Mouse (Mus musculus): ENCODE measurements around the gene Hdac9.
A peak's percentile ranks its signal among the peaks of the same experiment; 100 is the strongest.

Gene Hdac9

GRCm38 (mm10) chr12:34052508-34052907 is 864.4 kb downstream of the Hdac9 start:
- no peak for DNase-seq

- no peak for DNase-seq
Measured at GRCm38 (mm10) chr12:34052036-34052435, 864.9 kb downstream of the Hdac9 start.

DNA sequence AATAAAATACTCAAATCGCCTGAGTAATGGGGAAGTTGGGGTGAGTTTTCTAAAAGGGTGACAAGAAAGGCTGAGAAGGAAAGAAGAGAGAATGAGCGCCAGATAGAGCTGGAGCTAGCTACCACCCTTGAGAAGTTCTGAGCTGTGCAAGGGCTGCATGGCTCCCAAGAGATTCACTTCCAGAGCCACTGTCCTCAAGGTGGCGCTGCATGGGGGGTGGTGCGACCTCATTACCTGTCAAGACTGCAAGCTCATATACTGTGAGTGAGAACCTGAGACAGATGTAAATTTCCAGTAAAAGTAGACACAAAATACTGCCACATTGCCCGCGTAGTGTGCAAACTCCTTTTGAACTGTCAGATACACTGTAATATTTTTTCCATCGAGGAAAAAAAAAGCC is 865.8 kb downstream of the Hdac9 start:
- peak in 1 of 2 experiments; percentile 25 for DNase-seq

- DNase-seq, result no peak
Measured at GRCm38 (mm10) chr12:34040949-34041348, 875.9 kb downstream of the Hdac9 start.

- DNase-seq, result no peak
Measured at GRCm38 (mm10) chr12:34040061-34040460, 876.8 kb downstream of the Hdac9 start.

GRCm38 (mm10) chr12:34009796-34010195 is 907.1 kb downstream of the Hdac9 start:
- DNase-seq, result peak; percentile 29 to 32
